Mouse (Mus musculus) 3T3-L1 (cell line): ENCODE data around the gene 1810049J17Rik.
A peak's percentile ranks its signal among the peaks of the same experiment; 100 is the strongest.

Experiments used
- DNase-seq: peaks from one replicate; pipeline ENCODE4 v3.0.0-alpha.2; 2015; ENCODE audit warnings: low read depth, low spot score

The 1810049J17Rik gene

DNA sequence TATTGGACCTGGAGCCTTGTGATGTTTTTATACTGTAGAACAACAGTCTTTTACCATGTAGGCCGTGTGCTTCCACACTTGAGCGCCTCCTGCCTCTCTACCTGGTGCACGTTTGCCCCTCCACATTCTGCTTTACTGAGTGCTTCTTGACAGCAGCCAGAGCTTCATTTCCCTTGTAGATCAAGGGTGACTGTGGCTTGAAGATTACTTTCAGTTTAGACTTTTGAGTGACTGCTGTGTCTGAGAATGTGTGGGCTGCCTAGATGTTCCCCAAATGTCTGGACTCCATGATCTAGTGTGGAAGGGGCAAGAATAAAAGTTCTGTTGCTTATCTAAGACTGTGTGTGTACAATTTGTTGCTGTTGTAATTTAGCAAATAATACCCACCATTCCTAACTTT lies 27.3 kb upstream of the 1810049J17Rik start:
- no peak for DNase-seq

DNA sequence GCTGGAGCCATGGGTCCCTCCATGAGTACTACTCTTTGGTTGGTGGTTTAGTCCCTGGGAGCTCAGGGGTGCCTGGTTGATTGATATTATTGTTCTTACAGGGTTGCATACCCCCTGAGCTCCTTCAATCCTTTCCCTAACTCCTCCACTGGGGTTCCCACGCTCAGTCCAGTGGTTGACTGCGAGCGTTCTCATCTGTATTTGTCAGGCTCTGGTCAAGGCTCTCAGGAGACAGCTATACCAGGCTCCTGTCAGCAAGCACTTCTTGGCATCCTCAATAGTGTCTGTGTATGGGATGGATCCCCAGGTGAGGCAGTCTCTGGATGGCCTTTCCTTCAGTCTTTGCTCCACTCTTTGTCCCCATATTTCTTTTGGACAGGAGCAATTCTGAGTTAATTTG lies 25.2 kb upstream of the 1810049J17Rik start:
- no peak for DNase-seq

DNA sequence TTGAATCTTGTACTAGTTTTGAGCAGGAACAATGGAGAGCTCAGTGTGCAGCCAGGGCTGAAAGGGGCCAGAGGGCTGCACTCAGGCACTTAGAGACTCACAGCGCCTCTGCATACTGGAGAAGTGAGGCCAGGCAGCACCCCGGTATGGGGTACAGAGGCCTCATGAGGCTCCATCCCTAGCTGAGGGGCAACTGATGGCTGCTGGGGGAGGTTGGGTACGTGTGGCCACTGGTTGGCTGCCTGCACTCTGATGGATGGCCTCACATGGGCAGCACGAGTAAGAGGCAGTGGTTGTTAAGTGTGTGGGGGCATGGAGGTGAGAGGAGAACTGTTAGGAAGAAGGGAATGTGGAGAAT lies 19.7 kb upstream of the 1810049J17Rik start:
- no peak for DNase-seq

DNA sequence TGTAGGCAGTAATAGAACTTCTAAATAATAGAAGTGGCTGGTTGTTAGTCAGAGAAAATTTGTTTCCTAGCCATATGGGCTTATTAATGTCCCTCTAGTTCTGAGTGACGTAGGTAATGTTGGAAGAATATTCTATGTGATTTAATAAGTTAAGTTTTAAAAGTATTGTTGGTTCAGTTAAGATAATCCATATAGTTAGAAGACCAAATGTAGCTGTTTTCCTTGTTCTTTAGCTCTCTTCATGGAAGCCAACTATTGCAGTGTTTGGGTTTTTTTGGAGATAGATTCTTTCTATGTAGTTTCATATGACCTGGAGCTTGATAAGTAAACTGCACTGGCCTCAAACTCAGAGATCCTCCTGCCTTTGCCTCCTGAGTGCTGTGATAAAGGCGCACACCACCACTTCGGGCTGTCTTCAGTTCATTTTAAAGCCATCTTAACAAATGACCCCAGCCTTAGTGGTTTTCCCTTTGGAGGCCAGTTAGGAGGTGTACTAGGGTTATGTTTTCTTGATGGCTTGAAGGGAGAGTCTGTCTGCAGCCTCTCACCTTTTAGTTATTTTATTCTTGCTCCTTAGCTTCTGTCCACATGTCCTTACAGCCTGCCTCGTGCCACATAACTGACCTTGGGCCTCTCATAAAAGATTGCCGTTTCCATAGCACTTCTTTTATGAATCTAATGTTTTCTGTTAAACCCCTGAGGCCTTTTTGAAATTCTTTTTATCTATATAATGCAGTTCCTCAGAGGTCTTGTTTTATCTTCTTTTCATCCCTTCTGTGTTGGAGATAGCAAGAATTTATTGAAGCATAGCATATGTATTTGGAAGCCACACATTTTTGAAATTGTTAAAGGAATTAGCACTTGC lies 19.1 kb upstream of the 1810049J17Rik start:
- no peak for DNase-seq

DNA sequence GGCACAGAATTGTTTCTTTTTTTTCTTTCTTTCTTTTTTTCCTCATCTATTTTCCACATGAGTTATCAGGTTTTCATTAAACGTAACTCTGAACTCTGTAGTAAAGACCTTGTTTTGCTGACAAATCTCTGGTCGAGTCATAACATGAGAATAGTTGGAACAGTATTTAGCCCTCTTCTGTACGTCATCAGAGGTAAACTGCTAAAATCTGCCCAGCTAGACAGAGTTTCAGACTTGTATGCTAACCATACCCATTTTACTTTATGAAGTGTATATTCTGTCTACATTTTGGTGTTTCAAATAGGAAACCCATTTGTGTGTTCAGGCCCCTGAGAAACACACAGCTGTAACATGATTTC lies 16.1 kb upstream of the 1810049J17Rik start:
- DNase-seq: no peak

DNA sequence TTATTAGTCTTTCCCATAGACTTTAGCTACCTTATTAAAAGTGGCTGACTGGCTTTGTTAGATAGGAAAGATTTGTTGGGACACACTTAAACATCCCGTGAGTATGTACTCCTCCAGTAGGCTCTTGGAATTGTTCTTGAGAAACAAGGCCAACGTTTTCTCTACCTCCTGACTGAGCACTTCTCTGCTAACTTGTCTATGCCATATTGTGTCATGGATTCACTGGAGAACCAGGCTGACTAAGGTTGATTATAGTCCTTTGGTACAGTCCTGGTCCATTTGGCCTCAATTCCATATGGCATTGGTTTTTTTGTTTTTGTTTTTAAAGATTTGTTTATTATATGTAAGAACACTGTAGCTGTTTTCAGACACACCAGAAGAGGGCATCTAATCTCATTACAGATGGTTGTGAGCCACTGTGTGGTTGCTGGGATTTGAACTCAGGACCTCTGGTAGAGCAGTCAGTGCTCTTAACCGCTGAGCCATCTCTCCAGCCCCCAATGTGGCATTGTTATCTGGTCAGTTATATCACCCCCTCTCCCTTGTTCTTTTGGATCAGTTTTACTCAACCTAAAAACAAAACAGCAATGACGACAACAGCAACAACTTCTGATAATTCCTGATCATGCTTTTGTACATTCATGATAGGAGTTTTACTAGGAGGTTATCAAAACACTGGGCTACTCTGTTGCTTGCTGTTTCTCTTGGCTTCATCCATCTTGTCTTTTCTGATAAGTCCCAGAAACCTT lies 15.5 kb upstream of the 1810049J17Rik start:
- DNase-seq: no peak

DNA sequence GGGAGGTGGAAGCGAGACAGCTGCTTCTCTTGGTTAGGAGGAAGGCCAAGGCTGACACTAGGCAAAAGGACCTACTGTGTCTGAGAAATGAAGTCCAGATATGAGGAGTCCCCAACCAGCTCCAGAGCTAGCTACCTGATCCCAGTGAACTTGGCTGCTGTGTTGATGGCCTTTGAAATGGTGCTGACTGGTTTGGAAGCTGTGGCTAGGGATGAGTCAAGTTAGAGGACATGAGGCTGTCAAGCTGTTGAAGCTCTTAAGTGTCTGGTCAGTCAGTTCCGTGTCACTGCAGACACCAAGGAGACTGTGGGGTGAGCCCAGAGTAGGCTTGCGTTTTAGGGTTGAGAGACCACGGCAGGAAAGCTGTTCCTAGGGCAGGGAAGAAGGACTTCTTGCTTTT lies 12.7 kb upstream of the 1810049J17Rik start:
- DNase-seq: no peak

DNA sequence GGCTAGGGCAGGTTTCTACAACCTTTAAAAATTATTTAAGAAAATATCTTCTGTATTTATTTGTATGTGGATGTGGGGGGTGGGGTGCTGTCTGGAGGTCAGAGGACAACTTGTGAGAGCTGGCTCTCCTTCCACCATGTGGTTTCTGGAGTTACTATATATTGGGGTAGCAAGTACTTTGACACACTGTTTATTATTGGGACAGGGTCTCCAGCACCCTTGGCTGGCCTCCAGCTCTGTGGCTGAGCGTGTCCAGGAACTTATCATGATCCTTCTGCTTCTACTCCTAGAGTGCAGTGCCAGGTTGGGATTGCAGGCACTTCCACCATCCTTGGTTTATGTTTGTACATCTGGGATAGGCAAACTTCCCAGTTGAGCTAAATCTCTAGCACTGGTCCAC lies 9.6 kb upstream of the 1810049J17Rik start:
- DNase-seq: no peak

DNA sequence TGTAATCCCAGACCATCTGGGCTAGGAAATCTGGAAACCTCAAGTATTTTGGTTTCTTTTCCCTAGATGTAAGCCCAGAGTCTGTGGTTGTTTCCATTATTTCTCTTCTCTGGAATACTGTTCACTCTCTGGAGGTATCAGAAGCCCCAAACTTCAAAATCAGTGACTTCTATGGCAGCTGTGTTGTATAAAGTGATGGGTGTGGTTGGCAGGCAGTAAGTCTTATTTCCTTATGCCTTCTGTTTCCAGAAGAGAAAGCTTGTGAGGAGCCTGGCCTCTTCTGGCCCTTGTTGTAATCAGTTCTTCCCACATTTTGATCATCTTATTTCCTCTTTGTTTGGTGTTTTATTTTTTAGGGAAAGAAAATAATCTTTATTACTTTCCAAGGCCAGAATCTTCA lies 9.2 kb upstream of the 1810049J17Rik start:
- no peak for DNase-seq

DNA sequence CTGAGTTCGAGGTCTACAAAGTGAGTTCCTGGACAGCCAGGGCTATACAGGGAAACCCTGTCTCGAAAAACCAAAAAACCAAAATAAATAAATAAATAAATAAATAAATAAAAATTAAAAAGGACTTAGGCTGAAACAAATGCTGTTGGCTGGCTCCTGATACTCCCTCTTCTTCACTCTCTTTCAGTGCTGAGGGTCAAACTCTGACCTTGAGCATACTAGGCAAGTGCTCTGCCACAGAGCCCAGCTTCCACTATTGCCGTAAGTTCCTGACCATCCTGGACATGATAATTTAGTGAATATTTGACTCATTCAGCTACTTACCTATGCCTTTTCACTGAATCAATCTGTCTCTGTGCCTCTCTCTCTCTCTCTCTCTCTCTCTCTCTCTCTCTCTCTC lies 8.7 kb upstream of the 1810049J17Rik start:
- DNase-seq: no peak

DNA sequence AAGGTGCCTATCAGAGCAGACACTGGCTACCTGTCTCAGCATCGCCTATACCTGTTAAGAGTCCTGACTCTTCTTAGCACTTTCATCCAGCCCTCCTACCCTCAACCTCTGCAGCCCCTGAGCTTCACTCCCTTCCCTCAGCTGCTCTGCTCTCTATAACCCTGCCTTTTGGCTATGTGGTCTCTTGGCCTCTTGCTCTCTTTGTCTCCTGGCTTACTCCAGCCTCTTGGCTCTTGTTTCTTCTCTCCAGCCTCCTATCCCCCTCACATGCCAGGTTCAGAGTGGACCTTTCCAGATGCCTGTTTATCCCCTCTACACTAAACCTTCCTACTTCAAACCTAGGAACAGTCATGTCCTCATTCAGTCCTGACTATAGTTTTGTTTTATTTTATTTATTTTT lies 2.6 kb upstream of the 1810049J17Rik start:
- no peak for DNase-seq

DNA sequence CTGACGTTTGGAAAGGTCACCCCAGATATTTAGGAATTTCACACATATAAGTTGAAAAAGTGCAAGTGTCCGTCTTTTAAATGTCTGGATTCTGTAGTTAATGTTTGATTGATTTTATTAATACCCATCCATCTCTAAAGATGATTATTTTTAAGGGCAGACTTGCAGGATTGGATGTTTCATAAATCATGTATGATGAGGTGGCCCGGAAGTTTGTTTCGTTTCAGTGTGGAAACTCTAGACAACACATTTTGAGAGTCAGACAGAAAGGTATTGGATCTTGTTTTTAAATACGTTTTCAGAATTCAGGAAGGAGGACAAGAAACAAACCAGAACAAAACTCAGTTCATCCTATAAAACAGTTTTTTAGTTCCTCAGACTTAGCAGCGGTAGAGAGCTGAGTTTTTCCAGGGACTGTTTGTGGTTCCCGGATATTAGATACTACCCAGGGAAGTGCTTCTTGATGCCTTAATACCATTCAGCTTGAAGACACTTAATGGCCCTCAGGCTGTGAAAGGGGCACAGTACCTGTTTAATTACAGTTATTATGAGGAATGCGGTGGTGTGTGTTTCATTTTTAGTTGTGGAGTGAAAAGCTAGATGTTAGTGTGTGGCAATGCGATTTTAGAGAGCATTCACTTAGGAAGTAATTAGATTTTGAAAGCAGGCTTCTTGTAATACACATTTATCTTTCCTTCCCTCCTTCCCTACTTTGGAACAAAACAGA lies 1.1 kb upstream of the 1810049J17Rik start:
- DNase-seq: peak; percentile 58

DNA sequence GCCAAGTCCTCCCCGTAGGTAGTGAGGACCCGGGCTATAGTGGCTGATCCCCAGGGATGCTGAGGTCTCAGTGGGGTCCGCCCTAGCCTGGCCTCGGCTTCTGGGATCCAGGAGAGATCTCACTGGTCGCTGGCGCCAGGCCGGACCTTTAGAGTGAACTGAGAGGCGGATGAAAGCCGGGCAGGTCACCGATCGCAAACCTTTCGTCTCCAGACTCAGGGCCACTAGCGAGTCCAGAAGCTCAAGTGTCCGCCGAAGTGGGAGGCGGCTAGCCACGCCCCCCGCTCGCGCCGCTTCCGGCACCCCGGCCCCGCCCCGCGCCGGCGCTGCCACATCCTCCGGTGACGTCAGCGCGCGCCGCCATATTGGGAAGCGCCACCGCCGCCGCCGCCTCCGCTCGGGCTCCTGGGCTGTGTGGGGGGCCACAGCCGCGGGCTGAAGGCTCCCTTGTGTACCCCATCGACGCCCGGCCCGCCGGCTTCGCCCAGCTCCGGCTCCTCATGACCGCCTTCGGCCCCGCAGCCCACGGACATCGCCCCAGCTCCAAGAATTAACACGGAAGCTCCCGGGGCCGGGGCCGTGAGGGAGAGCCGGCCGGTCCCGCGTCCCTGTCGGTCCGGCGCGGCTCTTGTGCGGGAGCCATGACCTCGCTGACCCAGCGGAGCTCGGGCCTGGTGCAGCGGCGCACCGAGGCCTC lies 460 bp downstream of the 1810049J17Rik start, which contains the start of gene Golph3:
Gene Golph3, plus strand, starts transcription at position 360 of the 697 bp plus-strand sequence.
- peak; percentile 92 for DNase-seq

DNA sequence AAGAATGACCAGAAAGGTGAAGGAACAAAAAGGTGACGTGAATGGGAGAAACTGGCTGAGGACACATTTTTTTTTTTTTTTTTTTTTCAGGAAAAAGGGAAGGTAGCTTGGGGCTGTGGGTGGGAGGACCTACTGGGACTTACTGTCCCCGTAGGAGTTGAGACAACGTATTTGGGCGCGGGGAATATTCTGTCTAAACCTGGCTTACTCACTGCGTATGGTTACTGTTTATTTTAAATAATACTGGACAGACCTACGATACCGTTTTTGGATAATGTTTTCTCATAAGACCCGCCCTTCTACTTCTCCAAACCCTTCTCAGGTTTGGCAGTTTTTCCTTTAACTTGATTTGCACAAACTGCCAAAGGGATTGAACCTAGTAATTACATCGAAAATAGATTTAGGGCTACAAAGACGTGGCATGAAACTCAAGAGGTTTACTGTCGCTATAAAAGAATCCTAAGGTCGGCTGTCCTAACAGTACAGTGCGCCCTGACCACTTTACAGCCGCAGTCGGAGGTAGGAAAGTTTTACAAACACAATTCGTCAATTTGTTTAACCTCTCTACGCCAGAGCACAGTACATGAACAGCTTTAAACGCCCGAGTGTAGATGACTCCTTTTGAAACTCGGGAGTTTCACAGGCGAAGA lies 1.1 kb downstream of the 1810049J17Rik start:
- no peak for DNase-seq

DNA sequence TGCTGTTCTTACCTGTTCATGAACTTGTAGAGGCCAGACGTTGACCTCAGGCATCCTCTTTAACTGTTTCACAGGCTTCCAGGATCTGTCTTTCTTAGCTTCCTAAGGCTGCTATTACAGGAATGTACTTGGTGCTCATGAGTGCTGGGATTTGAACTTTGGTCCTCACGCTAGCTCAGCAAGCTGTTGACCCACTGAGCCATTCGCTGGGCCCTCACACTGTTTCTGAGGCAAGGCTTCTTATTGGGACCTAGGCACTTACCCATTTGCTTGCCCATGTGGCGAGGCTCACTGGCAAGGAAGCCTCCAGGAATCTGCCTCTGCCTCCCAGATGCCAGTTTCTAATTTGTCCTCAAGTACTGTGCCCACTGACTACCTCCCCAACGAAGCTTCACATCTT lies 1.8 kb downstream of the 1810049J17Rik start:
- no peak for DNase-seq

DNA sequence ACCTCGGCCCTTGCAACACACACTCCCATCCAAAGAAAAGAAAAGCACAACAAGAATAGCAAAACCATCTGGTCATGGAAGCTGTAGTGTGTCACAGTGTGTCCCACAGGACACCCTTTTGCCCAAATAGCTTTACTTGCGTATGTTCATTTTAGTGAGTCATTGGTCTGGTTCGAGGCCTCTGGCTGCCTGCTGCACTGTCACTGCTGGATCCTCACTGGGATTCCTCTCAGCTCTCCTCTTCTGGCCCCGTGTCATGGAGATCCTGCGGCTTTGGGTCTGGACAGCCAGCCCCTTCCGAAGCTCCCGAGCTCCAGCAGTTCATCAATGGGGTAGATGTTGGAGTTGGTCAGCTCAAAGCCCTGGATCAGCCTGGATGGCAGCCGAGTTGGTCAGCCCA lies 3.2 kb downstream of the 1810049J17Rik start:
- DNase-seq: peak; percentile 35

DNA sequence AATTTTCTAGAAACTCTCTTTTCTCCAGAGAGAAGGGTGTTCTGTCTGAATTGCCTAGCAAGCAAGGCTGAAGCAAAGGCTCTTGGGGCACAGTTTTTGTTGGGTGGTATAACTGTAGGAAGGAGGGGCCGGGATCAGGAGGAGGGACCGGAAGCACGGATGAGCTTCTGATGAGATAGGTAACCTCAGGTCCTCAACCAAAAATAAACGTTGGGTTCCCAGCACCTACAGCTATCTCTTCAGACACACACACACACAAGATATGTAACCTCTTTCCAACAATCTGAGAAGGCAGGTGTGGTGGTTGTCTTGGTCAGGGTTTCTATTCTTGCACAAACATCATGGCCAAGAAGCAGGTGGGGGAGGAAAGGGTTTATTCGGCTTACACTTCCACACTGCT lies 4.4 kb downstream of the 1810049J17Rik start:
- no peak for DNase-seq

DNA sequence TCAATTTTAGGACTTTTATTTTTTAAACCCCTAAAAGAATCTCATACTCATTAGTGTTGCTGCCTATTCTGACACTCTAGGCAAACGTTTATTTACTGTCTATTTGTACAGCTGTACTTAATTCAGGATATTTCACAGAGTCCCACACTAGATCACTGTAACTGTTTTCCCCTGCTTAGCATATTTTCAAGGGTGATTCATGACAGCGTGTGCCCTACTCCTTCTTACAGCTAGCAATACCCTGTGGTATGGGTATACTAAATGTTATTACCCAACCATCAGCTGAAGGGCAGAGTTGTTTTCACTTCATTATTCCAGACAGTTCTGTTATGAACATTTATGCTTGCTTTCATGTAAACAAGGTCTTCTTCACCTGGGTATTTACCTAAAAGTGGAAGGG lies 5.7 kb downstream of the 1810049J17Rik start:
- peak; percentile 52 for DNase-seq

DNA sequence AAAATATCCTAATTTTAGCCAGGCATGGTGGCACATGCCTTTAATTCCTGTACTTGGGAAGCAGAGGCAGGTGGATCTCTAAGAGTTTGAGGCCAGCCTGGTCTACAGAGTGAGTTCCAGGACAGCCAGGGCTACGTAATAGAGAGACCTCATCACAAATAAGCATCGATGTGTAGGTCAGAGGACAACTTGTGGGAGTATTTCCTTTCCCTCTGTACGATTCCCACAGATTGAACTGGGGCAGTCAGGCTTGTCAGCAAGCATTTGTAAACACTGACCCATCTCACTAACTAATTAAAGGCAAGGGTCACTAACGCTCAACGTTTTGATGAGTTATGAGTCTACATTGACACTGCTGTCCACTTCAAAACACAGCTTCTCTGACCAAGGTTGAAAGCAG lies 7.1 kb downstream of the 1810049J17Rik start:
- no peak for DNase-seq

DNA sequence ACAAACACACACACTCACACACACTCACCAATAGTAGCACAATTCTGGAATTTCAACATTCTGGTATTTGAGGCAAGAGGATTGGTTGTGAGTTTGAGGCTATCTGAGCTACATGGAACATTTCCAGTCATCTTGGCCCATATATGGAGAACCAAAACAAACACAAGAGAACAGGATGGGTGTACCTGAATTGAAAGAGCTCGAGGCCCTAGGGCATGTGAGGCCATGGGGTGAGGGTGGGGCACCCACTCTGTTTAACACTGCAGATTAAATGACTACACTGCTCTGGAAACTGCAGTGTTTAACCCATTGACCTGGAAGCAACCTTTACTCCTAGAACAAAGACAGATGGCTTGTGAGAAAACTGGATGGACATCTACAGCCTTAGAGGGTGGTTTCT lies 8.4 kb downstream of the 1810049J17Rik start:
- no peak for DNase-seq

DNA sequence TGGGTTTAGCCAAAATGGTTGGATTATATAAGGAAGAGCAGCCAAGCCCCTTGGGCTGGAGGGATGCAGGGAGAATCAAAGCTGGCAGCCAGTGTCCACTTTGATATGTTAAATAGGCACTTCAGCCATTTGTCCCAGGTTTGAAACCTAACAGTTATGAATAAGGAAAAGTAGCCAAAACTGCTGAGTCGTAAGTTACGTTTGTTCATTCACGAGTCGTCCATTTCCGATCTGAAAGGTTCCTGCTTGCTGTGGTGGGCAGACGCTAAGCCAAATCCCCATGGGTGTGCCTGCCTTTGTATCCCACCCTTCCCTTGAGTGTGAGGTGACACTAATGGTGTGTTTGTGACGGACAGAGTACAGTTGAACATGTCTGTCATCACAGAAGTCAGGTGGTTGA lies 10.2 kb downstream of the 1810049J17Rik start:
- no peak for DNase-seq
